Mouse (Mus musculus) ES-Bruce4 (cell line): ENCODE results near the gene Sh3gl1.

Experiments
- CTCF ChIP-seq: IDR thresholded peaks from one replicate; pipeline ENCODE4 v1.8.1; 2011; ENCODE audit warnings: low read depth, low read length
- EP300 ChIP-seq: IDR thresholded peaks from 2 replicates; pipeline ENCODE4 v1.6.1; 2011; ENCODE audit warnings: low read depth, low read length; ENCODE audit not compliant: insufficient read depth
- POLR2A ChIP-seq: IDR thresholded peaks from one replicate; pipeline ENCODE4 v1.8.1; 2011; ENCODE audit warnings: low read length; ENCODE audit not compliant: insufficient read depth

DNA sequence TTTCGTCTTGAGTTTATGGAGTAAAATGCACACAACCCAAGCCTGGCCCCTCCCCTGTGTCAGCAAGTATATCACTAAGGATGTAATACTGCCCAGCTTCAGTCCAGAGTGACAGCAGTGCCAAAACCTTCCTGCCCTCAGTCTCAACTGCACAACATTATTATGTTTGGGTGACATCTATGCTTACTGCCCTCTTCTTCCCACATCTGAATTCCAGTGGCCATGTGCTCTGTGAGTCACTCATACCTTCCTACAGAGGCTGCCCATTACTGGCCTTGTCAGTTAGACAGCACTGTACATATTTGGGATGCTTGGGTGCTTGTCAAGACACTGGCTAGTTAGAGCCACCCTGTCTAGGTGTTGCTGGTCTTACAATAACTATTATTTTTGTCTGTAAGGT lies 10.1 kb downstream of the Sh3gl1 start:
- TF ChIP-seq EP300 (no peak), POLR2A (no peak), CTCF (no peak)
